Mouse (Mus musculus) 3134 (cell line): ENCODE data around the gene Bad.
A peak's percentile ranks its signal among the peaks of the same experiment; 100 is the strongest.
"Not testable (repeated sequence)": the region's sequence is repeated elsewhere in the genome, so short reads cannot be mapped to it uniquely, and the experiment has no call there.

Source experiments
- DNase-seq: peaks from one replicate; pipeline ENCODE4 v3.0.0-alpha.2; 2011; ENCODE audit warnings: low spot score; ENCODE audit not compliant: insufficient read length; ENCODE audit errors: extremely low read depth

Bad gene

DNA sequence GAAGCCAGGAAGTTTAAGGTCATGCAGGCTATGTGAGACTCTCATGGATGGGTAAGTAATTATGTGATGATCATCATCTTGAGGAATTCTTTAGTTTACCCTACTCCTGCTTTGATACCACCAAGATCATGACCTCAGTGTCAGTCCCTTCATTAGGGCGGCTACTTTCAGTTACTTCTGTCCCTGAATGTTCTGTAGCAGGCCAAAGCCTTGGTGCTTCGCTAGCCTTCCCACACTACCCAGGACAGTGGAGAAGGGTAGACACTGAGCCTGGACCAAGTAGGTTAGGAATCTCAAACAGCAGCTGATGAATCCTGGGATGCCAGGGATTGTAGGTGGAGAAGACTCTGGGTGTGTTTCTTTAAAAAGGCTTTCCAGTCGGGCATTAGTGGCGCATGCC is 39.8 kb downstream of the Bad start:
- DNase-seq, result no peak

DNA sequence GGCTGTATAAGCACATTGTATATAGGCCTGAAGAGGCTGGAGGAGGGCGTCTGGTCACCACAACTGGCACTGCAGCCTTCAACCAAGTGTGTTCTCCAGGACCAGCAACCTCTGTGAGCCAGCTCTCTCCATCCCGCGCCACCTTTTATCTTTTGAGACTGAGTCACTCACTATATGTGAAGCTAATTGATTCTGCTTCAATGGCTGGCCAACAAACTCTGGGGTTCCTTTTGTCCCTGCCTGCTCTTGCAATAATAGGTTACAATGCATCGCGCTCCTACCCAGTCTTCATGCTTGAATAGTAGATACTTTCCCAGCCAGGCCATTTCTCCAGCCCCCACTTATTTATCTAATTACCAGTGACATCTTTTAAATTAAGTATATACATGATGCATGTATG is 42.0 kb downstream of the Bad start:
- DNase-seq, result no peak

DNA sequence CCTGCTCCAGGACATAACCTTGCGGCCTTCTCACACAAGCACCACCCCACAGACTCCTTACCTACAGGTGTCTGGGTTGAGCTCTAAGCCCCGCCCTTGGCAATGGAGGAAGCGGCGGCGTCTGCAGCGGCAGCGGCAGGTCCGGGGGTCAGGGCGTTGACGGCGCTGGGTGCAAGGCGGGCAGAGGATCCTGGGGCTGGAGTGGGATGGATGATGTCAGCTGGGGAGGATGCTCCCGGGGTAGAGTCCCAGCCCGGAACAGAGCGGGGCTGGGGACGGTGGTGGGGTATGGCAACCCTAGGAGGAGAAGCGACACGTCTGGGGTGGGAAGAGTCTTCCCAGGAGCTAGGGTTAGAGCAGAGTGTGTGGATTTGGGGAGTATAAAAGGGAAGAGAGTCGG is 43.6 kb downstream of the Bad start:
- DNase-seq, result no peak

DNA sequence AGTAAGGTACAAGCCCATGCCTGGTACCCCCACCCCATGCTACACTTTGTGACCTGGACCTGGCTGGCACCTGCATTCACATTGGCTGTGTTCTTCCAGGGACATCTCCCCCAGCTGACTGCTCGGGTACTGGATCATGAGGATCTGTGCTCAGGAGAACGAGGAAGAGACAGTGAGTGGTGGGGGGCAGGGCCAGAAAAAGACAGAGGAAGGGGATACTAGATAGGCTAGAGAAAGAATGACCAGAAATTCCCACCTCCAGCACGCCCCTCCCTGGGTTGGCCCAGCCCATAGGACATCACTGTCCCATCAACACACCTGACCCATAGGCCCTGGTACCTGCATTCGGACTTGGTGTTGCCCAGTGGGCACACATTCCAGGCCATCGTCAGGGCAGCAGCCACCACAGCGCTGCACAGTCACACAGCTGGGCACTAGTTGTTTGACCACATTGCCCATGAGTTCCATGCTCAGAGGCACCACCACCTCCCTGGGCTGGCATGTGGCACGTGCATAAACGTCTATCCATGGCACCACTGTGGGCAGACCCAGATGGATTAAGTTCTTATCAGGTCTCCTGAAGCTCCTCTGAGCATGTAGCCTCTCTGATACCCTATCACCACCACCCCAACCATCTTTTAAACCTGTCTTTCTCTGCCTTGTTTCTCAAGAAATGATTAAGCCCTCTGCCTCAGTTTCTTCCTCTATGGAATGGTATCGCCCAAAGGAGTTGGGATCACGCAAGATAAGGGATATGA is 44.5 kb downstream of the Bad start:
- no peak for DNase-seq

DNA sequence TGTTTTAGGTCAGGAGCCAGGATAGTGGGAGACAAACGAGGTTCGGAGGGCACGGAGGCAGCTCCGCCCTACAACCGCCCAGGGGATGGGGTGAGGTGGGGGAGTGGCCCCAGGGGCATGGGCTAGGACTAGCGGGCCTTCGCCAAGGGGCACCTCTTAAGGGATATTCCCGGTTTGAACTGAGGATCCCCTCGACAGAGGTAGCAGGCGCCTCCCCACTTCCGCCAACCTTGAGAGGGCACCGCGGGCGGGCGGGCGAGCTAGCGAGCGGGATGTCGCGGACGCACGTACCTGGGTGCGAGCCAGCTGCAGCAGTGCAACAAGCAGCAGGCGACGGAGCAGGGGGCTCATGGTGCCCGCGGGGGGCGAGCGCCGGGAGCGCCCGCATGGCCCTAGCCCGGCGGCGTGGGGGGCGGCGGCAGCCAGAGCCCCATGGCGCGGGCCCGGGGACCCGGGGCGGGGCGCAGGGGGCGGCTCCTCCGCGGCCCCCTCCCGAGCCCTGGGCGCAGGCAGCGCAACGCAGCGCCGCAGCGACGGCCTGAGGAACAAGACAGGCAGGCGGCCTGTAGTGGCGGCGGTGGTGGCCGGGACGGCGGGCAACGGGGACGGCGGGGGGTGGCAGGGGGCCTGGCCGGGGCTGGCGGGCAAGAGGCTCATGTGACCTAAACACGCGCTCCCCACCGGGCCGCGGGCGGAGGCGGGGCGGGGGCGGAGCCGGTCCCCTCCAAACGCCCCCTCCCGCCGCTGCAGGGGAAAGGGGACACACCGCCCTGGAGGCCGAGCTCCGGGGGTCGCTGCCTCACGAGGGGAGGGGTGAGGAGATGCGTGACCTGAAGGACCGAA is 45.6 kb downstream of the Bad start, which contains the start of gene Vegfb:
Gene Vegfb (minus strand): TSS at position 591 of the 843 bp plus-strand sequence.
- peak; percentile 81 for DNase-seq

DNA sequence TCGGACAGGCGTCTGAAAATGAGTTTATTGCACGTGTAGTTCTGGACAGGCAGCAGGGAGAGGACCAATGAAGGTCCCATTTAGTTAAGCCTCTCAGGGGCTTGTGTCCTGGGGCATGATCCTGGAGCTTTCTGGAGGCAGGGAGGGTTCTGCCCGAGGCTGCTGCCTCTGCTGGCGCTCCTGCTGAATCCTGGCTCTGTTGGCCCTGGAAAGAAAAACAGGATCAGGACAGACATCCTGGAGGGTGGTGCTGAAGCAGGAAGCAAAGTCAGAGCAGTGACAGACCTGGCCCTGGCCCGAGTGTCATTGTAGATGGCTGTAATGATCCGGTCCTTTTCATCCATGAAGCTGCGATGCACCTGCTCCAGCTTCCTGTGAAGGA is 46.2 kb downstream of the Bad start:
- DNase-seq, result no peak

DNA sequence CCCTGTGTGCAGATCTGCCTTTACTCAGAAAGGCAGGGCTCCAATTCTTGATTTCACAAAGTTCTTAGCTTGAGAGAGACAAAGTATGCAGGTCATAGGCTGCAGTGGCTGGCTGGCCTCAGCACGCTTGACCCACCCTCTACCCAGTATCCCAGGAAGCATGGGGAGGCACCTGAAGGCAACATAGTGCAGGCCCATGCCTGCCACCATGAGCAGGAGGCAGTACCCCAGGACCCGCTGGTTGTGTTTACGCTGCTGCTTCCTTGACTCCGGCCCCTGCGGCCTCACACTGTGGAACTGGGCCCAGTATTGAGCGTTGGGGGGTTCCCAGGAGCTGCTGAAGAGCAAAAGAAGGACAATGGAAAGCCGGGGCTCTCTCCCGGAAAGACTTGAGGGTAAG is 47.6 kb downstream of the Bad start:
- DNase-seq, result no peak

DNA sequence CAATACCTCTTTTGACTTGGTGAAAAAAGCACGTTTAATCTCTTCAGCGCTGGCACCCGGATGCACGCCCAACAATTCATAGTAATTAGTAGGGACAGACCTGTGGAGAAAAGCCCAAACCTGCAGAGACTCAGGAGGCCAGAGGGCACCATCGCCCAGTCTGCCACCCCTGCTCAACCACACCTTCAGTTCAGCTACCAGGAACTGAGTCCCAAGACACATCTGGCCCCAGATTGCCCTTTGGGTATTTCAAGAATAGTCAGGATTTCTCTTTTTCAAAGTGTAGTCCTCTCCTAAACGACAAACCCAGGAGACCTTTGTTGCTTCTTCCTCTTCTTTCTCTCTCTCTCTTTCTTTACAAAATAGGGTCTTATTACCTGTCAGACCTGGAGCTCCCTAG is 49.1 kb downstream of the Bad start:
- no peak for DNase-seq

DNA sequence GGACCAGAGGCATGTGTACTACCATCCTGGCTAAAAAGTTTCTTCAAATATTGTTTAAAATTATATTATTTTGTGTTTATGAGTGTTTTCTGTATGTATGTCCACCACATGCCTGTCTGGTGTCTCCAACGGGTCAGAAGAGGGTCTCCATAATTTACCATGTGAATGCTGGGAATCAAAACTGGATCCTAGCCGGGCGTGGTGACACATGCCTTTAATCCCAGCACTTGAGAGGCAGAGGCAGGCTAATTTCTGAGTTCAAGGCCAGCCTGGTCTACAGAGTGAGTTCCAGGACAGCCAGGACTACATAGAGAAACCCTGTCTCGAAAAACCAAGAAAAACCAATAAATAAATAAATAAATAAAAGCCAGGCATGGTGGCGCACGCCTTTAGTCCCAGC is 49.5 kb downstream of the Bad start:
- not testable (repeated sequence) for DNase-seq

DNA sequence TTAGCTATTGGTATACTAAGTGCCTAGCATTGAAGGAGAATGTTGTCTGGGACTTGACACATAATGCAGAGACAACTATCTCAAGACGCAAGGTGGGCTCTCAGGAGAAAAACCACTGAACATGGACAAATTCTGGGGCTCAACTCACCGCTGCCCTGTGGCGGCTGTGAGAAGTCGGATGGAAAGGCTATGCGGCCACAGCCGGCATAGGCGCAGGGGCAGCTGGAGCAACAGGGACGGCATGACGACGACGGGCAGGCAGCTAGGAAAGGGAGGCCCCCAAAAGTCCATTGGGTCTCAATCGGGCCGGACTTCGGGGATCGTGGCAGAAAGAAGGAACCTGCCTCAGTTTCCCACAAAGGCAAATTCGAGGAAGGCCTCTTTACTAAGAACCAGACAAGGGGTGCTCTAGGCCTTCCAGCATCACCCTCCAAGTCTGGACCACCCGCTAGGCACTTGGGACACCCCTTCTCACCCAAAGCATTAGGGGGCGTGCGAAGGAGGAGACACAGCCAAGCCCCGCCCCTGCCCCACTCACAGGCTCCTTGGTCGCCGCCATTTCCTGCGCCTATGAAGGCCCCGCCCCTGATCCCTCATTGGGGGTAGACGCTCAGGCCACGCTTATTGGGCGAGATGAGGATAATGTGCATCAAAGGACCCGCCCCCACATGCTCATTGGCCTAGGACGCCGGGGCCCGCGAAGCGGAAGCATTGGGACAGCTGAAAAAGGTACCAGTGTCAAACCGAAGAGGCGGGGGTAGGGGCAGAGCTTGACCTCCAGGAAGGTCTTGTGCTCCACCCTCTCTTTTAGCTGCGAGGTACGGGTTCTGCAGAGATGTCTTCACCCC is 50.6 kb downstream of the Bad start, which contains the start of gene Dnajc4:
Gene Dnajc4 (minus strand): TSS at position 562 of the 848 bp plus-strand sequence.
- peak; percentile 89 for DNase-seq

DNA sequence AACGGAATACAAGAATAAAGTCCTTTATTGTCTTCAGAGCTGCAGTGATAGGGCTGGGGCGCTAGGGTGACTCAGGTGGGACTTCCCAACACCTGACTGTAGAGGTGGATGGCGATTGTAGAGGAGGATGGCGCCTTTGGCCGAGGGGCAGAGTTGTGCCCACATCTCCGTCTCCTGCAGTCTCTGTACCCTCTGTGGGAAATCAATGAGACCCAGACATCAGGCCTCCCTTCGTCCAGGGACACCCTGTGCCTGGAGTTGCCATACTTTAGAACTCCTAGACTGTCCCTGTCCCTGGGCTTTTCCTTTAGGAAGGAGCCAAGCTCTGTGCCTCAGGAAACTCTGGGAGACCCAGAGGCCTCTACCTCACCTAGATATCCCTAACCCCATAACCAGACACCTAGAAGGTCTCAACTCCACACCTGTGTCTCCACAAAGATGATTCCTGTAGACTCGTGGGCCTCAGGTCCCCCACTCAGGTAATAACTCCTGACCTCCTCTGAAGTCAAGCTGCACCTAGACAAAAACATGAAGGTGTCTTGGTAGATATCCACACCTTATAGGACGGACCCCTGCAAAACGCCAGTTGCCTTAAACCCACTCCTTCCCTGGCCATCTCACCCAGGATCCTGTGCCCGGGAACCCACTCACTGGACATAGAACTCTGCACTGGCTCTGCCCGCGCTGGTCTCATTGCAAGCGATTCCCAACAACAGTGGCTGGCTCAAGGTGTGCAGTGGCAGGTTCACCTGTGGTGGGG is 51.5 kb downstream of the Bad start:
- no peak for DNase-seq

DNA sequence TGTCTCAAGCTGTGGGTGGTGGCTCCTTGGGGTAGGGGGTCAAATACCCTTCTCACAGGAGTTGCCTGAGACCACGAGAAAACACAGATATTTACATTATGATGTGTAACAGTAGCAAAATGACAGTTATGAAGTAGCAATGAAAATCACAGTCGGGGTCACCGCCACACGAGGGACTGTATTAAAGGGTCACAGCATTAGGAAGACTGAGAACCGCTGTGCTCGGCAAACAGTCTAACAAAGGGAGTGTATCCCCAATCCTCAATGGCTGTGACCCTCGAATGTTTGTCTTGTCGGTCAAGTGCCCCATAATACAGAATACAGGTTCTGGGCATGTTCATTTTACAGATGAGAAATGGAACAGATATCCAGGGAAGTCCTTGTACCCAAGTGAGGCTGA is 52.3 kb downstream of the Bad start:
- no peak for DNase-seq

DNA sequence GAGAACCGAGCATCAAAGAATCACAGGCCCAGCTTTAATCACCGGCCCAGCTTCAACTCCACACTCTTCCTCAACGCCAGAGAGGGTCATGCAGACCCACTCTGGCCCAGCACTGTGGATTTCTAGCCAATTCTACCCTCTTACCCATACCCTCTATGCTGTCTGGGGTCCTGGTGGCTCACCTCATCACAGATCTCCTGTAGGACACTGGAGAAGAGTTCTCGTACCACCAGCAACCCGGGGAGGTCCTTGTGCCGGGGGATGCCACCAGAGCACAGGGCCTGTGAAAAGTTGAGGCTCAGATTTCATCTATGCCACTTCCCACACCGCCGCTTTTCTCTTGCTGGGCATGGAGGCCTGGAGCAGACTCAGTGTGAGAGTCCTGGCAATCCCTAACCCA is 52.8 kb downstream of the Bad start:
- no peak for DNase-seq

DNA sequence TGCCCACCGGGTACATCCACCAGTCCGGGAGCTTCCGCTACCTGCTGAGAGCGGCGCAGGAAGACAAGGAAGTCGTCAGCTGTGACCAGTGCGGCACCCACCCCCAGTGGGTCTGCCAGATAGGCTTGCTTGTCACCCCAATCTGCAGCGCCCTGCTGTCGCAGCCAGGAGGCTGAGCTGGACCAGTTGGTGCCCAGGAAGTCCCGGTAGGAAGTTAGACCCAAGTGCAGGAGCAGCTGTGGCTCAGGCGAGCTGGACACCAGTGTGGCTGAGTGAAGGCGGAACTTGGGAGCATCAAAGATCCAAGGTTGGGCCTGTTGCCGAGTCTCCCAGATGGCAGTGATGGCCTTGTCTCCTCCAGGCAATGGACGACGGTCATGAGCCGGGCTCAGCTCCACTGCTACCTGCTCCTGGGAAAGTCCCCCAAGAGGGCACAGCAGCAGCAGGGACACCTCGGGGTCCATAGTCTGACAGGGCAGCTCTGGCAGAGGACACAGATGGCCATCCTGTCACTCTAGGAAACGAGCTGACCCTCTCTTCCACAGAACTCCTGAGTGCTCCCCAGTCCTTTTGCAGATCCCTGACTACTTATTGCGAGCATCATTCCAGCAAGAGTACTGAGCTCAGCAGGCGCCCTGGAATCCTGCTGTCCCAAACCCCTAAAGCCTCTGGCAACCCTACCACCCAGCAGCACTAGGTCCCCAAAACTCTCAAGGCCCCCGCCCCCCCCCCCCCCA is 53.8 kb downstream of the Bad start:
- DNase-seq, result peak; percentile 49

DNA sequence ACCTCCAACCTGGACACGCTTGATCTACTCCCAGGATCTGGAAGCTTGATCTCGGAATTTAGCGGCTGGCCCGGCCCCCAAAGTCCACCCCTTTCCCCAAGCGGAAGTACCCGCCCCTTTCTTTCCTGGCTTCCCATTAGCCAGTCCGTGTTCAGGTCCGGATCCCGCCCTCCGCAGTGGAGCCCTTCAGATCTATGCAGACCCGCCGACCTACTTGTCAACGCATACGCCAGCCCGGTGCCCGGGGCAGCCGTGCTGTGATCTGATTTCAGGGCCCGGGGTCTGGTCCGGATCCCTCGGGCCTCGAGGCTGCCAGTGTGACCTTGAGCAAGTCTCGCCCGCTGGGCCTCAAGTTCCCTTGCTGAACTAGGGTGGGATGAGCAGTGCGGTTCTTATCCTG is 54.3 kb downstream of the Bad start, which contains the start of the genes Nudt22 and Trpt1:
Gene Nudt22 (minus strand): TSS at position 112 of the 400 bp plus-strand sequence.
Gene Trpt1 (plus strand): TSS at position 126 of the 400 bp plus-strand sequence.
- DNase-seq, result peak; percentile 82

DNA sequence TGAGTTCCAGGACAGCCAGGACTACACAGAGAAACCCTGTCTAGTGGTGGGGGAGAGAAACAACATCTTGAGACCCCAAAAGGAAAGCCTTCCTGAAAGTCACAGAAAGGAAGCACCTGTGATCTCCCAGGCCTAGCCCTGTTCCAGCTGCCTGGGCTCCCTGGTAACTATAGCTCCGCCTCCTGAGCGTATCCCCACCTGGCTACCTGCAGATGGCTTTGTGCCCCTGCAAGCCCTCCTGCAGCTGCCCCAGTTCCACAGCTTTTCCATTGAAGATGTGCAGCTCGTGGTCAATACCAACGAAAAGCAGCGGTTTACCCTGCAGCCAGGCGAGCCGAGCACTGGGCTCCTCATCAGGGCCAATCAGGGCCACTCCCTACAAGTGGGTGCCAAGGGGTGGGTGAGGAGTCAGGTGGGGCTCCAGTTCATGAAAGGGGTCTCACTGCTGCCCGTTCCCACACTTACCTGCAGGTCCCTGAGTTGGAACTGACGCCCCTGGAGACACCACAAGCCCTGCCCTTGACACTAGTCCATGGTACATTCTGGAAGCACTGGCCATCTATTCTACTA is 56.1 kb downstream of the Bad start:
- DNase-seq, result no peak

DNA sequence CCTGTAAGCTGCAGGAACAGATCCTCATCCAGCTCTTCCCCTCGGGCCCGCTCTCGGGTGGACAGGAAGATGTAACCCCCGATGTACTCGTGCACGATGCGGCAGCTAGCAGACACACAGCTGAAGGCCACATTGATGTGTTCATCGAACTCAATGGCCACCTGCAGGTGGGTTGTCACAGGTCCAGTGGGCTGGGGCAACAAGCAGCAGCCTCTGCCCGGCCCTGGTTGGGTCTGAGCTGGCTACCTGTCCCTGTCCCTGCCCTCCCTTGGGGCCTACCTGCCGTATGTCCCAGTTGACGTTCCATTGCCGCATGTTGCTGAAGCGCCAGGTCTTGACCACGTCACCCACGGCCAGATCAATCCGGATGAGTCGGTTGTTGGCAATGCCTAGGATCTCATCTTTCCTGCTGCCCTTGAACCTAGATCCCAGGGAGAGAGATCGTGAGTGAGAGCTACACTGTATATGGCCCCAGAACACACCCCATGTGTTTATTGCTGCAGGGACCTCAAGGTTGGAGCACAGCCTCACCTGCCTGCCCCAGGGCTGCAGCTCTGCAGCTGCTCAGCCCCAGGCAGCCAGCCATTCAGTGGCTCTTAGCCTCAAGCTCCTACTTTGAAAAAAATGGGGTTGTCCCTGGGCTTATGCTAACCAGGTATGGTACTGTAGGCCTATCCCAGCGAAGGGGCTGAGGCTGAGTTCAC is 57.9 kb downstream of the Bad start:
- DNase-seq, result no peak
